Mouse (Mus musculus) heart, embryonic 11.5 days (tissue): ENCODE measurements at regions not wholly inside any gene's neighbourhood (a gene's known extent, or its start where the extent isn't known, plus 50 kb on each side); places are given as distances from the start of the nearest gene placed in this dataset.
"Not testable (repeated sequence)": the region's sequence is repeated elsewhere in the genome, so short reads cannot be mapped to it uniquely, and the experiment has no call there.

Experiments used
- ATAC-seq: fragments of 200-750 bp; cut with Nextera tagmentation; replicated peaks from 2 replicates; pipeline ENCODE4 v1.8.0; 2017; ENCODE audit warnings: moderate library complexity; ENCODE audit not compliant: insufficient number of reproducible peaks, low FRiP score, low TSS enrichment
- H3K27ac ChIP-seq: fragments of 300-500 bp; sonication (generic); 2 replicates; pipeline ENCODE4 v1.5.1; 2014; ENCODE audit warnings: mild to moderate bottlenecking, low read depth, low read length
- H3K27me3 ChIP-seq: fragments of 300-500 bp; sonication (generic); 2 replicates; pipeline ENCODE4 v1.6.1; 2014; ENCODE audit warnings: mild to moderate bottlenecking, low read length, mixed read lengths; ENCODE audit not compliant: control insufficient read depth, insufficient read depth
- H3K36me3 ChIP-seq: fragments of 300-500 bp; sonication (generic); 2 replicates; pipeline ENCODE4 v1.6.1; 2014; ENCODE audit warnings: mild to moderate bottlenecking, low read length, moderate library complexity, mixed read lengths; ENCODE audit not compliant: control insufficient read depth, insufficient read depth
- H3K4me1 ChIP-seq: fragments of 300-500 bp; sonication (generic); 2 replicates; pipeline ENCODE4 v1.6.1; 2014; ENCODE audit warnings: low read length; ENCODE audit not compliant: control insufficient read depth, insufficient read depth
- H3K4me2 ChIP-seq: fragments of 300-500 bp; sonication (generic); 2 replicates; pipeline ENCODE4 v1.6.1; 2014; ENCODE audit warnings: mild to moderate bottlenecking, moderate library complexity
- H3K4me3 ChIP-seq: fragments of 300-500 bp; sonication (generic); 2 replicates; pipeline ENCODE4 v1.5.1; 2014; ENCODE audit warnings: low read depth, low read length
- H3K9ac ChIP-seq: fragments of 300-500 bp; sonication (generic); 2 replicates; pipeline ENCODE4 v1.6.1; 2014; ENCODE audit warnings: mild to moderate bottlenecking, low read depth, low read length, moderate library complexity
- H3K9me3 ChIP-seq: fragments of 300-500 bp; sonication (generic); replicated peaks from 2 replicates; pipeline ENCODE4 v1.6.1; 2016; ENCODE audit warnings: low read length; ENCODE audit not compliant: control insufficient read depth
- WGBS: fragments of 180-500 bp; shearing (Covaris S2); extraction: QIAGEN DNeasy Blood & Tissue Kit; methylation state at CpG from one replicate; pipeline ENCODE4 v1.1.7; 2014; ENCODE audit not compliant: insufficient replicate concordance; 5-methylcytosine and 5-hydroxymethylcytosine counted together

DNA sequence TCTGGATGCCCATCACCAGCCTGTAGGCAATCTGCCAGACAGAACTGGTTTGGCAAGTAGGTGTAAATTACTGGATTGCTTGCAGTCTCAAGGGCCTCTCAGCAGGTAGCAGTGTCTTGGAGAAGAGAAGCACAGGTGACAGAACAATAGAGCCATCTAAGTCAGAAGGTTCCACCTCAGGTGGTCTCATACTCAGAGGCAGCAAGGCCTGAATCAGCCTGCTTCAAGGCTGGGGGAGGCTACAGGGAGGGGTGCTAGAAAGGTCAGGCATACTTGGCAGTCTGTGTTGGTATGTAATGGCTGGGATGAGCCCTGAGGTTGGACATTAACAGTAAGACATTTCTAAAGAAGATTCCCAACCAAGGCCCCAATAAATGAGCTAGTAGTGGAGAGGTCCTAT lies 814.3 kb downstream of the Dad1 start:
- not testable (repeated sequence) for H3K36me3 ChIP-seq, H3K4me1 ChIP-seq, H3K4me2 ChIP-seq, H3K4me3 ChIP-seq, H3K9me3 ChIP-seq, H3K27me3 ChIP-seq, ATAC-seq, H3K27ac ChIP-seq, H3K9ac ChIP-seq

DNA sequence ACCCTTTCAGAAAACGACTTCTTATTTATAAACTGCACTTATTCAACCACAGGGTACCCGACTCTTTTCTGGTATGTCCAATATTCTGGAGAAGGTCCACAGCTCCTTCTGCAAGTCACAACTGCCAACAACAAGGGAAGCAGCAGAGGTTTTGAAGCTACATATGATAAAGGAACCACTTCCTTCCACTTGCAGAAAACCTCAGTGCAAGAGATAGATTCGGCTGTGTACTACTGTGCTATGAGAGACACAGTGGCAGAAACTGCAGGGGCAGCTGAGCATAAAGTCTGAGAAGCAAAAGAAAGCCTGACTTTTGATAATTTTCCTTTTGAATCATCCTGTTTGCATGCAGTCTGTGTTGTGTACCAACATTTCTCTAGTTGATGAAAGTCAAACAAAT lies 823.8 kb downstream of the Dad1 start:
- not testable (repeated sequence) for H3K4me3 ChIP-seq, H3K4me1 ChIP-seq, H3K4me2 ChIP-seq, H3K36me3 ChIP-seq, H3K9ac ChIP-seq, ATAC-seq, H3K27ac ChIP-seq, H3K9me3 ChIP-seq, H3K27me3 ChIP-seq
- WGBS = 72% methylated on average over 2 of the region's 3 CpGs

DNA sequence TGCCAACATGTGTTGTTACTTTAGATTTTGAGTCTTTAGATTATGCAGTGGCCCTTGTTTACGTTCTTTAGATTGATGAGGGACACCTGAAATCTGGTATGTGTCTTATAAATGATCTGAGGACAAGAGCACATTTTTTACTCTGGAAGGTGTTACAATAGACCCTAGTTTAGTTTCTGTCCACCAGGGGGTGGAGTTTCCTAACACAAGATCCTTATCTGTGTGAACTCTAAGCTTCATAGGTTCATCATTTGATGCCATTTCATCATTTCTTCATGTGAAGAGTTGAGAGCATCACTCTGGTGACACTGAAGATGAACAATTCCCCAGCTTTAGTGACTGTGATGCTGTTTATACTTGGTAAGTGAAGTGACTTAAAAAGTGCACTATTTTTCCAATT lies 825.5 kb downstream of the Dad1 start:
- not testable (repeated sequence) for H3K36me3 ChIP-seq, ATAC-seq, H3K9ac ChIP-seq, H3K9me3 ChIP-seq, H3K27ac ChIP-seq, H3K4me2 ChIP-seq, H3K4me3 ChIP-seq, H3K27me3 ChIP-seq, H3K4me1 ChIP-seq
- WGBS = 60% methylated on average over 1 of the region's 1 CpGs

DNA sequence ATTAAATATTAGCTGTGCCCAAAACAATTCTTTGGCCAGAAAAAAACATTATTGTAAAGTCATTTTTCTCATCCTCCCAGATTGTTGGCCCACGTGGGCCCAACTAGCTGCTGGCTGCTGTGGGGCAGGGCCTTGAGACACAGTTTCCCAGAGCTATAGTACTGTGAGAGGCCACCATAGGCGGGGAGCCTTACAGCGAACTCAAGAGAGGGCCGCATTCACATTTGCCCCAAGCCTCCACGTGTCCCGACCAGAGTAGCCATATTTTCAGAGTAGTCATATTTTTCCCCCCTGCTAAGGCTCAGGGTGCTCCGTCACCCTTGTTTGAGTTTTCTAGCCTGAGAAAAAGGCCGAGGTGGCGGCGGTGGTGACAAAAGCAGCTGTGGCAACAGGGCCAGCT lies 826.3 kb downstream of the Dad1 start:
- not testable (repeated sequence) for H3K4me3 ChIP-seq, H3K36me3 ChIP-seq, H3K27ac ChIP-seq, ATAC-seq, H3K4me2 ChIP-seq, H3K27me3 ChIP-seq, H3K9me3 ChIP-seq, H3K4me1 ChIP-seq, H3K9ac ChIP-seq
- WGBS = 74% methylated on average over 10 of the region's 10 CpGs

DNA sequence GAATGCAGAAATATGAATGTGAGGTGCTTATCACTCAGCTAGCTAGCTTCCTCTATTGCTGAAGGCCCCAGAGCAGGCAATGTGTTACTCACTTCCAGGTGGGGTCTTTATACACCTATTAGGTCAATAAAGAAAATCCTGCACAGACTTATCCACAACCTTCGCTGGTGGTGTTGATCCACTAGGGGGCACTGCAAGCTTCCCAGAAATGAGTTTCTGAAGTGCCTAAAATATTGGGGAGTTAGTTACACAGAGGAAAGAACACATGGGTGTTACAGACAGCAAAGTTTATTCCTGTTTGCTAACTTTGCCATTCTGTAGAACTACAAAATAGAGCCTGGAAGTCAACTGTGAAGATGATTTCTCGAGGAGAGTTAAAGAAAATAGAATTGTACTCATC lies 836.9 kb downstream of the Dad1 start:
- not testable (repeated sequence) for ATAC-seq, H3K27me3 ChIP-seq

DNA sequence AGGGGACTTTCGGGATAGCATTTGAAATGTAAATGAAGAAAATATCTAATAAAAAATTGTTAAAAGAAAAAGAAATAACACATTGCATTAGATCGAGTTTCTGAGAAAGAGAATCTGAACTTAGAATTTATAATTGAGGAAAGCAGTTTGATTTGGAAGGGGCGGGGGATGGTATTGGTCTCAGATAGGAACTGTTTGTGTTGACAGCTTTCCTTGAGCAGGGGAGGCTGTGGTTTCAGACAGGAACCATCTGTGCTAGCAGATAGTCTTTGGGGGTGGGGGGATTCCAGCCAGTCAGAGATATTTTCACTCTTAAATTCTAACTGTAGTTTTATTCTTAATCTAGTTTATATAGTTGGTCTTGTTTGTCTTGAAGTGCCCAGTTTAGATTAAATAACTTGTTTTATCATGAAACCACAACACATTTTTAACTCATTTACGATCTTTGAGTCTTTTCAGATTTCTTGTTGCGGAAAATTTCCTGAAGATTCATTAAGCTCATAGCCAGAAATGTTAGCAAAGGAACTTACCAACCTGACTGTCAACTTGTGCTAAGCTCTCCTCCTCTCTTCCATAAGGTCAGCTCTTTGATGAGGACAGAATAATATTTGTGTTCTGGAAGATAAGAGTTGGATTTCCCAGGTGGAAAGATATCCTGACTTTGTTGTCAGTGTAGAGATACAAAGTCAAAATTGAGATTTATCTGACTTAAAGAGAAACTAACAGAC lies 846.2 kb downstream of the Dad1 start:
- H3K4me1 ChIP-seq, H3K4me2 ChIP-seq, H3K36me3 ChIP-seq, H3K9me3 ChIP-seq, H3K4me3 ChIP-seq, H3K27ac ChIP-seq, ATAC-seq, H3K9ac ChIP-seq, H3K27me3 ChIP-seq: not testable (repeated sequence)
- WGBS = 49% methylated on average over 2 of the region's 5 CpGs

More for the DNA sequence above, 836.9 kb downstream of the Dad1 start:
- not testable (repeated sequence) for H3K4me2 ChIP-seq, H3K9me3 ChIP-seq, H3K9ac ChIP-seq, H3K36me3 ChIP-seq, H3K4me1 ChIP-seq, H3K27ac ChIP-seq, H3K4me3 ChIP-seq
- 88% methylated on average over 1 of the region's 2 CpGs for WGBS

DNA sequence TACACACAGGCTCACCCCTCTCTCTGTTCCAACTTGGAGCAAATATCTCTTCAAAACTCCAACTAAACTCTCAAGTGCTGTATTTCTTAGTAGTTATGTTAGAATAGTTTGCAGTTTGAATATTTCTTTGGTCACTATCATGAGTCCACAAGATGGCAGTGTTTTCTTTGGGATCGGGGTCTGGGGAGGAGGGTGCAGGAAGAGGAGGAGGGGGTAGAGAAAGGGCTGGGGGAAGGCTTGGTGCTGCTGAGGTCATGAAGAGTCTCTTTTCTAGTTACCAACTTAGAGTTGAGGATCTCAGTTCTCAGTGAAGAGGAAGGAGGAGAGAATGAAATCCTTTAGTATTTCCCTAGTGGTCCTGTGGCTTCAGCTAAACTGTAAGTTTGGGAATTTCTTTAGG lies 863.6 kb downstream of the Dad1 start:
- not testable (repeated sequence) for H3K4me2 ChIP-seq, H3K4me3 ChIP-seq, H3K27me3 ChIP-seq, H3K9me3 ChIP-seq, H3K4me1 ChIP-seq, ATAC-seq, H3K27ac ChIP-seq, H3K36me3 ChIP-seq, H3K9ac ChIP-seq
- WGBS = no CpG with 5 or more reads among the region's 1 CpGs

DNA sequence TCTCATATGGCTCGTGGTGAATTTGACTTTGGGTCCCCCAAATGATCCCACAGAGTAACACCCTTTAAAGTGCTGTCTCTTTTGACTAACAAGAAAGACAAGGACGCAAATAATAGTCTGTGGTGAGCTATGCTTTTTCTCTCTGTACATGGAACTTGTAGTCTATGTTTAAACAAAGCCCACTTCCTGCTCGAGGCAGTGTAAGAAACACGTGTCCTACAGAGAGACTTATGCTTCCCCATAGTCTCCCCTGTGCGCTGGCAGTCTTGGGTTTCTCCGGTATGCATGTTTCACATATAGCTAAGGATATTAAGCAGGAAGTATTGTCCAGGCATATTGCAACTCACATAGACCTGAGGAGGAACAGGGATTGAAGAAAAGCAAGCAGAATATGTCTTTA lies 879.0 kb upstream of the Olfr1507 start:
- WGBS = 73% methylated on average over 5 of the region's 6 CpGs
- not testable (repeated sequence) for ATAC-seq, H3K9ac ChIP-seq

DNA sequence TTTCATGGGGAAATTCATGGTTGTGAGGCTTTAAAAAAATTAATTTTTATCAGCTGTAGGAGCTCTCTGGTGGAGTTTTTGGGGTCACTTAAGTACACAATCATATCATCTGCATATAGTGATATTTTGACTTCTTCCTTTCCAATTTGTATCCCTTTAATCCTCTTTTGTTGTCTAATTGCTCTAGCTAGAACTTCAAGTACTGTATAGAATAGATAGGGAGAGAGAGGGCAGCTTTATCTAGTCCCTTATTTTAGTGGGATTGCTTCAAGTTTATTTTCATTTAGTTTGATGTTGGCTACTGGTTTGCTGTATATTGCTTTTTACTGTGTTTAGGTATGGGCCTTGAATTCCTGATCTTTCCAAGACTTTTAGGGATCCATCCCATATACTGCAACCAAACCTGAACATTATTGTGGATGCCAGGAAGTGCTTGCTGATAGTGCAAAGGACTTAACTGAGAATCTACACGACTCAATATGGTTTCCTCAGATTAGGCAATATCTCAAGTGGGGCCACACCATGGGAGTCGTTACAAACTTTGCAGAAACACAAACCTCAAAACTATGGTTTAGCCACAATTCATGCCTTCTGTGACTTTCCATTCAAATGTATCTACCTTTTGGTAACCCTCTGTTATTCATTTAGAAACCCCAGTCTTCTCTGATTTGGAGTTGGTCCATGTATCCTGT lies 878.4 kb upstream of the Olfr1507 start:
- H3K36me3 ChIP-seq, H3K4me3 ChIP-seq, ATAC-seq, H3K27me3 ChIP-seq, H3K4me2 ChIP-seq, H3K4me1 ChIP-seq, H3K27ac ChIP-seq, H3K9ac ChIP-seq, H3K9me3 ChIP-seq: not testable (repeated sequence)
- no CpG with 5 or more reads among the region's 2 CpGs for WGBS

More for the DNA sequence above, 879.0 kb upstream of the Olfr1507 start:
- H3K27ac ChIP-seq, H3K4me3 ChIP-seq, H3K4me1 ChIP-seq, H3K27me3 ChIP-seq, H3K4me2 ChIP-seq, H3K36me3 ChIP-seq, H3K9me3 ChIP-seq: not testable (repeated sequence)
